Mouse (Mus musculus): ENCODE measurements around the gene Gjb2. TPM values are rescaled to one million over a fixed set of nuclear protein-coding genes. Genes with fewer than 3 reads are reported as not detected.
A peak's percentile ranks its signal among the peaks of the same experiment; 100 is the strongest.

The Gjb2 gene
- polyA plus RNA-seq (2015; fragmentation: Nextera tagmentation; extraction: Ambion mirVana) = 45.3 and 72.8 TPM in 2 replicates

GRCm38 (mm10) chr14:57104106-57105023 is at the start of gene Gjb2:
TSS of gene Gjb2 (minus strand) at chr14:57104702.
- H3K4me3 ChIP-seq (replicated peaks; ENCODE audit: low read length) = peak within 1 kb of the TSS; percentile 64
- H3K4me1 ChIP-seq (ENCODE audit: control insufficient read depth, insufficient read depth, low read length) = peaks cover 6% of the 10 kb centered on the region; the same call in 1 of the 2 replicates
- no peaks in the 10 kb centered on the region for H3K9me3 ChIP-seq (replicated peaks; ENCODE audit: control insufficient read depth, low read length)
- H3K36me3 ChIP-seq (ENCODE audit: control insufficient read depth, insufficient read depth, low read length) = no peaks in the 10 kb centered on the region
- H3K27me3 ChIP-seq (ENCODE audit: control insufficient read depth, insufficient read depth, low read length) = peaks cover 38% of the 10 kb centered on the region
- WGBS = under 1% methylated on average over 92 of the region's 101 CpGs
- no peak within 1 kb of the TSS; the same call in 1 of the 2 replicates for H3K27ac ChIP-seq (ENCODE audit: low read length)
- ATAC-seq (ENCODE audit: insufficient read depth, low FRiP score) = peak; percentile 72
- peak within 1 kb of the TSS; percentile 74 for H3K9ac ChIP-seq (ENCODE audit: low read length)
- peak within 1 kb of the TSS; percentile 100 for H3K4me2 ChIP-seq (ENCODE audit: low read depth, low read length)

- ATAC-seq (ENCODE audit: insufficient read depth, low FRiP score) = peak; percentile 52; the same call in 1 of the 2 replicates
- Histone ChIP-seq H3K4me3 (replicated peaks; ENCODE audit: low read length) (no peak overlapping the region), H3K27ac (ENCODE audit: low read length) (no peak overlapping the region), H3K27me3 (ENCODE audit: control insufficient read depth, insufficient read depth, low read length) (no peaks in the 10 kb centered on the region), H3K4me2 (ENCODE audit: low read depth, low read length) (no peak overlapping the region), H3K9me3 (replicated peaks; ENCODE audit: control insufficient read depth, low read length) (no peaks in the 10 kb centered on the region), H3K36me3 (ENCODE audit: control insufficient read depth, insufficient read depth, low read length) (no peaks in the 10 kb centered on the region), H3K9ac (ENCODE audit: low read length) (no peak overlapping the region), H3K4me1 (ENCODE audit: control insufficient read depth, insufficient read depth, low read length) (peaks cover 5% of the 10 kb centered on the region)
- WGBS = 25% methylated on average over 4 of the region's 4 CpGs
These were observed 41.2 kb upstream of the Gjb2 start for GRCm38 (mm10) chr14:57145741-57146140.

- H3K27me3 ChIP-seq (ENCODE audit: control insufficient read depth, insufficient read depth, low read length) = peaks cover 26% of the 10 kb centered on the region
These were observed 30.8 kb upstream of the Gjb2 start for GRCm38 (mm10) chr14:57135265-57135664.

DNA sequence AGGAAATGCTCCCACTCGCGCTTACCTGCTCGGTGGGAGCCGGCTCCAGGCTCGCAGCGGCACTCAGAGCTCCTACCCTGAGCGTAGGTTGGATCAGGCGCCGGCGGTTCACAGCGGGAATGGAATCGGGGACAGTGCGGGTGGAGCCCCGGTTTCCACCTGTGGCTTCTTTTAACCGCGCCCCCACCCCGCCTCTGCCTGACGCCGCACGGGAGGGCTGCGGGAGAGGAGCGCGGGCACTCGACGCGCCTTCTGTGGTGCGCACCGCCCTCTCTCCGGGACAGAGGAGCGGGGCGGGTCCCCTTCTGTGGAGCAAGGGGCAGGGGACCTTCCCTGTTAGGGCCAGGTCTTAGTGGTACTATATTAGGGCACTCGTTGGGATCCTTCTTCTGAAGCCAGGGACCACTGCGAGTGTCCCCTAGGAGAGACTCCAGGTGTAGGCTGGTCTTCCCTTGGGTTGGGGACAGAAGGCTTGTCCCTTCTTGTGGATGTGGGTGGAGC is 28.7 kb upstream of the Gjb2 start, which contains the start of gene Gjb6:
Gene Gjb6 (minus strand): TSS at position 451 of the 501 bp plus-strand sequence.
- H3K36me3 ChIP-seq (ENCODE audit: control insufficient read depth, insufficient read depth, low read length) = no peaks in the 10 kb centered on the region
- H3K27me3 ChIP-seq (ENCODE audit: control insufficient read depth, insufficient read depth, low read length) = peaks cover 26% of the 10 kb centered on the region
- H3K9ac ChIP-seq (ENCODE audit: low read length) = peak within 1 kb of the TSS; percentile 59
- H3K9me3 ChIP-seq (replicated peaks; ENCODE audit: control insufficient read depth, low read length) = no peaks in the 10 kb centered on the region
- ATAC-seq (ENCODE audit: insufficient read depth, low FRiP score) = 0 out of 2 replicates have a peak, but pooled peaks have one; percentile 21
- H3K4me1 ChIP-seq (ENCODE audit: control insufficient read depth, insufficient read depth, low read length) = 0 out of 2 replicates have a peak, but pooled peaks cover 9% of the 10 kb centered on the region
- no peak within 1 kb of the TSS for H3K27ac ChIP-seq (ENCODE audit: low read length)
- peak within 1 kb of the TSS; percentile 41 for H3K4me3 ChIP-seq (replicated peaks; ENCODE audit: low read length)
- WGBS = 3% methylated on average over 33 of the region's 33 CpGs
- H3K4me2 ChIP-seq (ENCODE audit: low read depth, low read length) = peak within 1 kb of the TSS; percentile 60

More at GRCm38 (mm10) chr14:57135265-57135664, 30.8 kb upstream of the Gjb2 start:
- H3K27ac ChIP-seq (ENCODE audit: low read length) = no peak overlapping the region
- H3K9me3 ChIP-seq (replicated peaks; ENCODE audit: control insufficient read depth, low read length) = no peaks in the 10 kb centered on the region
- no peak overlapping the region for H3K9ac ChIP-seq (ENCODE audit: low read length)
- H3K36me3 ChIP-seq (ENCODE audit: control insufficient read depth, insufficient read depth, low read length) = no peaks in the 10 kb centered on the region
- no peak overlapping the region for H3K4me2 ChIP-seq (ENCODE audit: low read depth, low read length)
- H3K4me1 ChIP-seq (ENCODE audit: control insufficient read depth, insufficient read depth, low read length) = 0 out of 2 replicates have a peak, but pooled peaks cover 9% of the 10 kb centered on the region
- H3K4me3 ChIP-seq (replicated peaks; ENCODE audit: low read length) = no peak overlapping the region
- whole genome bisulfite sequencing = 69% methylated on average over 8 of the region's 8 CpGs
- no peak for ATAC-seq (ENCODE audit: insufficient read depth, low FRiP score)

DNA sequence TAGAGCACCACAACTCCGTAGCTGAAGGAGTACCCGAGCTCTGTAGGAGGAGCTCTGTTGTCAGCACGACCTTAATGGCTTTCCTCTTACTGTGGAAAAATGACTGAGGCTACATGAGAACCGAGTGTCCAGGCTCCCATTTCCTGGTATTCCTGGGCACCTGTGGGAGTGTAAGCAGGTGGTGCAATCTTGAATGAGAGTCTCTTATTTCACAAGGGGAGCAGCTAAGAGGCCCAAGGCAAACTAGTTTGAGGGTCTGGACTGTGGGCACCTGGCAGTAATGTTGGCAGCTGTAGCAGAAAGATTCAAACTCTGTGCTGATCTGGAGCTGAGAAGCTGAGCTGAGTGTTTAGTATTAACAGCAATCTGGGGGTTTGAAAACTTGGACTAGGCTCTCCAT is 22.9 kb upstream of the Gjb2 start:
- Histone ChIP-seq H3K4me3 (replicated peaks; ENCODE audit: low read length) (no peak overlapping the region), H3K27ac (ENCODE audit: low read length) (no peak overlapping the region), H3K9me3 (replicated peaks; ENCODE audit: control insufficient read depth, low read length) (no peaks in the 10 kb centered on the region), H3K4me1 (ENCODE audit: control insufficient read depth, insufficient read depth, low read length) (0 out of 2 replicates have a peak, but pooled peaks cover under 1% of the 10 kb centered on the region), H3K36me3 (ENCODE audit: control insufficient read depth, insufficient read depth, low read length) (no peaks in the 10 kb centered on the region), H3K4me2 (ENCODE audit: low read depth, low read length) (no peak overlapping the region), H3K27me3 (ENCODE audit: control insufficient read depth, insufficient read depth, low read length) (0 out of 2 replicates have a peak, but pooled peaks cover 3% of the 10 kb centered on the region), H3K9ac (ENCODE audit: low read length) (no peak overlapping the region)
- 55% methylated on average over 4 of the region's 4 CpGs for WGBS
- no peak for ATAC-seq (ENCODE audit: insufficient read depth, low FRiP score)

GRCm38 (mm10) chr14:57122295-57122694 is 17.8 kb upstream of the Gjb2 start:
- Histone ChIP-seq H3K4me3 (replicated peaks; ENCODE audit: low read length) (no peak overlapping the region), H3K9ac (ENCODE audit: low read length) (no peak overlapping the region), H3K27me3 (ENCODE audit: control insufficient read depth, insufficient read depth, low read length) (no peaks in the 10 kb centered on the region), H3K27ac (ENCODE audit: low read length) (no peak overlapping the region), H3K4me2 (ENCODE audit: low read depth, low read length) (no peak overlapping the region), H3K36me3 (ENCODE audit: control insufficient read depth, insufficient read depth, low read length) (no peaks in the 10 kb centered on the region), H3K9me3 (replicated peaks; ENCODE audit: control insufficient read depth, low read length) (no peaks in the 10 kb centered on the region), H3K4me1 (ENCODE audit: control insufficient read depth, insufficient read depth, low read length) (no peaks in the 10 kb centered on the region)
- ATAC-seq (ENCODE audit: insufficient read depth, low FRiP score) = no peak
- WGBS = 81% methylated on average over 7 of the region's 7 CpGs

GRCm38 (mm10) chr14:57115823-57116544 is 11.5 kb upstream of the Gjb2 start, which contains the start of gene Gm4491:
TSS of gene Gm4491 (minus strand) at chr14:57115883.
- H3K9ac ChIP-seq (ENCODE audit: low read length) = no peak within 1 kb of the TSS
- H3K4me1 ChIP-seq (ENCODE audit: control insufficient read depth, insufficient read depth, low read length) = no peaks in the 10 kb centered on the region
- 31% methylated on average over 13 of the region's 13 CpGs for WGBS
- H3K9me3 ChIP-seq (replicated peaks; ENCODE audit: control insufficient read depth, low read length) = no peaks in the 10 kb centered on the region
- no peak within 1 kb of the TSS for H3K4me3 ChIP-seq (replicated peaks; ENCODE audit: low read length)
- ATAC-seq (ENCODE audit: insufficient read depth, low FRiP score) = no peak
- H3K27ac ChIP-seq (ENCODE audit: low read length) = no peak within 1 kb of the TSS
- H3K4me2 ChIP-seq (ENCODE audit: low read depth, low read length) = no peak within 1 kb of the TSS
- no peaks in the 10 kb centered on the region for H3K36me3 ChIP-seq (ENCODE audit: control insufficient read depth, insufficient read depth, low read length)
- no peaks in the 10 kb centered on the region for H3K27me3 ChIP-seq (ENCODE audit: control insufficient read depth, insufficient read depth, low read length)

GRCm38 (mm10) chr14:57109194-57109593 is 4.7 kb upstream of the Gjb2 start:
- WGBS = 9% methylated on average over 4 of the region's 4 CpGs

More at GRCm38 (mm10) chr14:57109194-57109593, 4.7 kb upstream of the Gjb2 start:
- H3K9me3 ChIP-seq (replicated peaks; ENCODE audit: control insufficient read depth, low read length) = no peaks in the 10 kb centered on the region
- H3K36me3 ChIP-seq (ENCODE audit: control insufficient read depth, insufficient read depth, low read length) = no peaks in the 10 kb centered on the region
- no peak overlapping the region for H3K4me3 ChIP-seq (replicated peaks; ENCODE audit: low read length)
- ATAC-seq (ENCODE audit: insufficient read depth, low FRiP score) = no peak
- peaks cover 2% of the 10 kb centered on the region; the same call in 1 of the 2 replicates for H3K4me1 ChIP-seq (ENCODE audit: control insufficient read depth, insufficient read depth, low read length)
- H3K27me3 ChIP-seq (ENCODE audit: control insufficient read depth, insufficient read depth, low read length) = peaks cover 28% of the 10 kb centered on the region
- H3K4me2 ChIP-seq (ENCODE audit: low read depth, low read length) = no peak overlapping the region
- no peak overlapping the region for H3K27ac ChIP-seq (ENCODE audit: low read length)
- no peak overlapping the region for H3K9ac ChIP-seq (ENCODE audit: low read length)

Data from stomach, embryonic 16.5 days (tissue).